Mouse (Mus musculus): ENCODE measurements around the gene Ephb2. TPM values are rescaled to one million over a fixed set of nuclear protein-coding genes. Genes with fewer than 3 reads are reported as not detected.
A peak's percentile ranks its signal among the peaks of the same experiment; 100 is the strongest.

Gene Ephb2
- polyA plus RNA-seq, 1 experiment: 26.2 TPM

- 3% methylated on average over 76 of the region's 76 CpGs for WGBS
- no peak for DNase-seq (ENCODE audit: low read depth, low spot score)
These were observed 198.1 kb downstream of the Ephb2 start for GRCm38 (mm10) chr4:136637563-136638229.

GRCm38 (mm10) chr4:136636983-136637562 is 198.7 kb downstream of the Ephb2 start:
- WGBS: 15% methylated on average over 37 of the region's 37 CpGs
- no peak for DNase-seq (ENCODE audit: low read depth, low spot score)

GRCm38 (mm10) chr4:136636511-136636910 is 199.3 kb downstream of the Ephb2 start:
- no peak for DNase-seq (ENCODE audit: low read depth, low spot score)
- 73% methylated on average over 5 of the region's 5 CpGs for WGBS

- DNase-seq (ENCODE audit: low read depth, low spot score): no peak
These were observed 199.8 kb downstream of the Ephb2 start for GRCm38 (mm10) chr4:136635995-136636394.

GRCm38 (mm10) chr4:136631237-136631994 is 204.4 kb downstream of the Ephb2 start:
- WGBS: 76% methylated on average over 11 of the region's 11 CpGs
- no peak for DNase-seq (ENCODE audit: low read depth, low spot score)

- WGBS: 61% methylated on average over 6 of the region's 6 CpGs
- no peak for DNase-seq (ENCODE audit: low read depth, low spot score)
These were observed 209.2 kb downstream of the Ephb2 start for GRCm38 (mm10) chr4:136626590-136626989.

- DNase-seq (ENCODE audit: low read depth, low spot score): no peak
- WGBS: 72% methylated on average over 6 of the region's 6 CpGs
These were observed 213.4 kb downstream of the Ephb2 start, which contains the start of gene Lactbl1 for GRCm38 (mm10) chr4:136622388-136622787. Lactbl1 (plus strand) TSS chr4:136622621.

GRCm38 (mm10) chr4:136621956-136622355 is 213.8 kb downstream of the Ephb2 start:
- DNase-seq (ENCODE audit: low read depth, low spot score): no peak
- WGBS: 53% methylated on average over 5 of the region's 5 CpGs

GRCm38 (mm10) chr4:136621336-136621735 is 214.5 kb downstream of the Ephb2 start:
- DNase-seq (ENCODE audit: low read depth, low spot score): peak; percentile 45
- WGBS: 0% methylated on average over 1 of the region's 1 CpGs

- DNase-seq (ENCODE audit: low read depth, low spot score): no peak
- WGBS: 50% methylated on average over 7 of the region's 7 CpGs
These were observed 222.1 kb downstream of the Ephb2 start for GRCm38 (mm10) chr4:136613657-136614056.

GRCm38 (mm10) chr4:136610387-136610856 is 225.4 kb downstream of the Ephb2 start, which contains the start of gene Tex46:
Tex46 (plus strand) TSS chr4:136610437.
- WGBS: 50% methylated on average over 4 of the region's 4 CpGs
- no peak for DNase-seq (ENCODE audit: low read depth, low spot score)

GRCm38 (mm10) chr4:136605756-136606485 is 229.9 kb downstream of the Ephb2 start:
- WGBS: 87% methylated on average over 19 of the region's 19 CpGs
- DNase-seq (ENCODE audit: low read depth, low spot score): no peak

GRCm38 (mm10) chr4:136602568-136602967 is 233.2 kb downstream of the Ephb2 start, which contains the start of gene Kdm1a:
Kdm1a (minus strand) TSS chr4:136602723.
- 1% methylated on average over 45 of the region's 45 CpGs for WGBS
- DNase-seq (ENCODE audit: low read depth, low spot score): peak; percentile 73

- no peak for DNase-seq (ENCODE audit: low read depth, low spot score)
- under 1% methylated on average over 66 of the region's 68 CpGs for WGBS
These were observed 233.7 kb downstream of the Ephb2 start for GRCm38 (mm10) chr4:136602018-136602554.

GRCm38 (mm10) chr4:136601476-136601875 is 234.3 kb downstream of the Ephb2 start:
- under 1% methylated on average over 13 of the region's 13 CpGs for WGBS
- no peak for DNase-seq (ENCODE audit: low read depth, low spot score)

GRCm38 (mm10) chr4:136600536-136600935 is 235.3 kb downstream of the Ephb2 start:
- no peak for DNase-seq (ENCODE audit: low read depth, low spot score)
- 87% methylated on average over 2 of the region's 2 CpGs for WGBS

GRCm38 (mm10) chr4:136599869-136600268 is 235.9 kb downstream of the Ephb2 start:
- 97% methylated on average over 3 of the region's 3 CpGs for WGBS

GRCm38 (mm10) chr4:136598268-136598876 is 237.4 kb downstream of the Ephb2 start:
- DNase-seq (ENCODE audit: low read depth, low spot score): no peak

More at GRCm38 (mm10) chr4:136599869-136600268, 235.9 kb downstream of the Ephb2 start:
- DNase-seq (ENCODE audit: low read depth, low spot score): no peak

More at GRCm38 (mm10) chr4:136598268-136598876, 237.4 kb downstream of the Ephb2 start:
- 69% methylated on average over 7 of the region's 7 CpGs for WGBS
